Mouse (Mus musculus): Measurements from ENCODE around the gene Was. TPM values are rescaled to one million over a fixed set of nuclear protein-coding genes. Genes with fewer than 3 reads are reported as not detected.
A peak's percentile ranks its signal among the peaks of the same experiment; 100 is the strongest.
"Not testable (repeated sequence)": the region's sequence is repeated elsewhere in the genome, so short reads cannot be mapped to it uniquely, and the experiment has no call there.

Was gene
- polyA plus RNA-seq, 1 experiment from 2014 or later, result 0.26 TPM

DNA sequence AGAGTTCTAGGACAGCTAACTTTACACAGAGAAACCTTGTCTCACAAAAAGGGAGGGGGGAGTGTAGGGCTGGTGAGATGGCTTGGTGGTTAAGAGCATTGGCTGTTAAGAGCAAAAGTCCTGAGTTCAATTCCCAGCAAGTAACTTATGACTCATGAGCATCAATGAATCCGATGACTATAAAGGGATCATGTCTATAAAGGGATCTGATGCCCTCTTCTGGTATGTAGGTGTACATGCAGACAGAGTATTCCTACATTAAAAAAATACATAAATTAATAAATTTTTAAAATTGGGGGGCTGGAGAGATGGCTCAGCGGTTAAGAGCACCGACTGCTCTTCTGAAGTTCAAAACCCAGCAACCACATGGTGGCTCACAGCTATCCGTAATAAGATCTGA, 25.0 kb upstream of the Was start:
- H3K27me3 ChIP-seq (ENCODE audit: control insufficient read depth, insufficient read depth, low read length), result no peaks in the 10 kb centered on the region
- H3K4me2 ChIP-seq, result no peak overlapping the region
- no peaks in the 10 kb centered on the region for H3K9me3 ChIP-seq (ENCODE audit: control insufficient read depth, low read length)
- H3K36me3 ChIP-seq (ENCODE audit: control insufficient read depth, insufficient read depth, low read length), result no peaks in the 10 kb centered on the region
- WGBS, result 76% methylated on average over 4 of the region's 4 CpGs
- no peak for DNase-seq (ENCODE audit: low spot score, missing footprints)
- ATAC-seq (ENCODE audit: low FRiP score), result no peak
- no peak overlapping the region for H3K9ac ChIP-seq (ENCODE audit: low read length)
- H3K4me1 ChIP-seq (ENCODE audit: control insufficient read depth, insufficient read depth, low read length), result no peaks in the 10 kb centered on the region
- H3K27ac ChIP-seq (ENCODE audit: low read depth, low read length), result no peak overlapping the region
- no peak overlapping the region for H3K4me3 ChIP-seq (ENCODE audit: low read depth, low read length)

- Histone ChIP-seq H3K27ac (ENCODE audit: low read depth, low read length) (no peak overlapping the region), H3K4me1 (ENCODE audit: control insufficient read depth, insufficient read depth, low read length) (peaks cover 4% of the 10 kb centered on the region; the same call in 1 of the 2 replicates), H3K4me2 (no peak overlapping the region), H3K27me3 (ENCODE audit: control insufficient read depth, insufficient read depth, low read length) (no peaks in the 10 kb centered on the region), H3K36me3 (ENCODE audit: control insufficient read depth, insufficient read depth, low read length) (no peaks in the 10 kb centered on the region), H3K9ac (ENCODE audit: low read length) (no peak overlapping the region), H3K4me3 (ENCODE audit: low read depth, low read length) (no peak overlapping the region), H3K9me3 (ENCODE audit: control insufficient read depth, low read length) (no peaks in the 10 kb centered on the region)
- DNase-seq (ENCODE audit: low spot score, missing footprints) (no peak), ATAC-seq (ENCODE audit: low FRiP score) (no peak)
- WGBS, result 93% methylated on average over 3 of the region's 3 CpGs
Observed at GRCm38 (mm10) chrX:8105019-8105418, 14.7 kb upstream of the Was start.

DNA sequence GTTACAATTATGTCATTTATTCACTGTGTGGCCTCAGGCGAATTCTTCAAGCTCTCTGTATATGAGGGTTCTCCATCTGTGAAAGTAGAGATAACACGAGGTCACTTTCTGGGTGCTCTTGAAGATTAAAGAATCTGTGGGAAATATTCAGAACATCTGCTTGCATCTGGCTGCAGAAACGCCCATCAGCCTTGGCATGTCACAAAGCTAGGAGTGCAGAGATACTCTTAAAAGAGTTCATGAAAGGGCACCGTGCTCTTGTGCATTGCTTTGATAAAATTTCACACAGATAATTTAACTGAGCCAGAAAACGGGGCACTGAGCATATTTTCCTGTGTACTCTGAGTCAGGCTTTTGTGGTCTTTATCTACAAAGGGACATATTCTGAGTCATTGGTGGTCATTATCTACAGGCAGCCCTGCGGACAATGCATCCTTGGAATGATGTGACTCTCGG, 11.9 kb upstream of the Was start:
- Histone ChIP-seq H3K9ac (ENCODE audit: low read length) (no peak overlapping the region), H3K36me3 (ENCODE audit: control insufficient read depth, insufficient read depth, low read length) (no peaks in the 10 kb centered on the region), H3K4me3 (ENCODE audit: low read depth, low read length) (no peak overlapping the region), H3K4me2 (no peak overlapping the region), H3K27ac (ENCODE audit: low read depth, low read length) (no peak overlapping the region), H3K4me1 (ENCODE audit: control insufficient read depth, insufficient read depth, low read length) (peaks cover 4% of the 10 kb centered on the region; the same call in 1 of the 2 replicates), H3K9me3 (ENCODE audit: control insufficient read depth, low read length) (no peaks in the 10 kb centered on the region), H3K27me3 (ENCODE audit: control insufficient read depth, insufficient read depth, low read length) (no peaks in the 10 kb centered on the region)
- WGBS, result 71% methylated on average over 7 of the region's 7 CpGs
- no peak for ATAC-seq (ENCODE audit: low FRiP score)
- no peak for DNase-seq (ENCODE audit: low spot score, missing footprints)

GRCm38 (mm10) chrX:8101017-8101416, 10.7 kb upstream of the Was start:
- Histone ChIP-seq H3K4me3 (ENCODE audit: low read depth, low read length) (no peak overlapping the region), H3K9ac (ENCODE audit: low read length) (no peak overlapping the region), H3K4me1 (ENCODE audit: control insufficient read depth, insufficient read depth, low read length) (peaks cover 4% of the 10 kb centered on the region; the same call in 1 of the 2 replicates), H3K4me2 (no peak overlapping the region), H3K36me3 (ENCODE audit: control insufficient read depth, insufficient read depth, low read length) (no peaks in the 10 kb centered on the region), H3K27ac (ENCODE audit: low read depth, low read length) (peak overlapping the region; percentile 62; the same call in 1 of the 2 replicates), H3K27me3 (ENCODE audit: control insufficient read depth, insufficient read depth, low read length) (no peaks in the 10 kb centered on the region), H3K9me3 (ENCODE audit: control insufficient read depth, low read length) (no peaks in the 10 kb centered on the region)
- WGBS, result 8% methylated on average over 3 of the region's 3 CpGs
- DNase-seq (ENCODE audit: low spot score, missing footprints) (peak; percentile 97), ATAC-seq (ENCODE audit: low FRiP score) (peak; percentile 61)

GRCm38 (mm10) chrX:8099435-8099834, 9.1 kb upstream of the Was start:
- Histone ChIP-seq H3K27me3 (ENCODE audit: control insufficient read depth, insufficient read depth, low read length) (no peaks in the 10 kb centered on the region), H3K27ac (ENCODE audit: low read depth, low read length) (no peak overlapping the region), H3K36me3 (ENCODE audit: control insufficient read depth, insufficient read depth, low read length) (no peaks in the 10 kb centered on the region), H3K4me2 (no peak overlapping the region), H3K9me3 (ENCODE audit: control insufficient read depth, low read length) (no peaks in the 10 kb centered on the region), H3K4me3 (ENCODE audit: low read depth, low read length) (no peak overlapping the region), H3K4me1 (ENCODE audit: control insufficient read depth, insufficient read depth, low read length) (peaks cover 4% of the 10 kb centered on the region; the same call in 1 of the 2 replicates), H3K9ac (ENCODE audit: low read length) (no peak overlapping the region)
- DNase-seq (ENCODE audit: low spot score, missing footprints) (no peak), ATAC-seq (ENCODE audit: low FRiP score) (no peak)
- 60% methylated on average over 4 of the region's 4 CpGs for WGBS

DNA sequence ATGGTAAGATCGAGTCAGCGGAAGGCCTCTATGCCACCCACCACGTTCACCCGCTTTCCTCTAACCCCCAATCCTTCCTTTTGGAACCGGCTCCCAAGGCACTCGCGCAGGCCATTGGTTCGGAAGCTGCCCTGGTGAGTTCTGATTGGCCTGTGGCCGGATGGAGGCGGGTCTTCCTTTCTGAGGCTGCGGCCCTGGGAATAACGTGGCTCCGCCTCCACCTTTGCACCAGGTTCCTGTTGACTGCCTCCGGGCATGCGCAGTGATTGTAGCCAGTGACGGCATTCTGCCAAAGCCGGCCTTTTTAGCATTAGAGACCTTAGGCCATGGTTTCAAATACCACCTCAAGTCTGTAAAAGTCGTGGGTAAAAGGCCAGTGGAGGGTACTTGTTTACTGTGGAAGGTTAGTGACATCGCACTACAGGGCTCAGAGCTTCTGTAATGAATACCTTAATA, 6.5 kb upstream of the Was start:
- ATAC-seq (ENCODE audit: low FRiP score) (peak; percentile 94), DNase-seq (ENCODE audit: low spot score, missing footprints) (peak; percentile 95)
- no peaks in the 10 kb centered on the region for H3K27me3 ChIP-seq (ENCODE audit: control insufficient read depth, insufficient read depth, low read length)
- H3K9me3 ChIP-seq (ENCODE audit: control insufficient read depth, low read length), result no peaks in the 10 kb centered on the region
- WGBS, result 15% methylated on average over 19 of the region's 19 CpGs
- no peak overlapping the region for H3K27ac ChIP-seq (ENCODE audit: low read depth, low read length)
- H3K36me3 ChIP-seq (ENCODE audit: control insufficient read depth, insufficient read depth, low read length), result no peaks in the 10 kb centered on the region
- H3K4me2 ChIP-seq, result peak overlapping the region; percentile 37
- peak overlapping the region; percentile 22 for H3K4me3 ChIP-seq (ENCODE audit: low read depth, low read length)
- peaks cover 4% of the 10 kb centered on the region; the same call in 1 of the 2 replicates for H3K4me1 ChIP-seq (ENCODE audit: control insufficient read depth, insufficient read depth, low read length)
- H3K9ac ChIP-seq (ENCODE audit: low read length), result peak overlapping the region; percentile 44

- not testable (repeated sequence) for H3K27ac ChIP-seq (ENCODE audit: low read depth, low read length); H3K36me3 ChIP-seq (ENCODE audit: control insufficient read depth, insufficient read depth, low read length); H3K4me1 ChIP-seq (ENCODE audit: control insufficient read depth, insufficient read depth, low read length); DNase-seq (ENCODE audit: low spot score, missing footprints); H3K9me3 ChIP-seq (ENCODE audit: control insufficient read depth, low read length); H3K27me3 ChIP-seq (ENCODE audit: control insufficient read depth, insufficient read depth, low read length)
- 22% methylated on average over 22 of the region's 48 CpGs for WGBS
- Histone ChIP-seq H3K9ac (ENCODE audit: low read length) (peak overlapping the region; percentile 38; the same call in 1 of the 2 replicates), H3K4me3 (ENCODE audit: low read depth, low read length) (peak overlapping the region; percentile 15; the same call in 1 of the 2 replicates), H3K4me2 (peak overlapping the region; percentile 38)
- peak; percentile 90 for ATAC-seq (ENCODE audit: low FRiP score)
Observed at GRCm38 (mm10) chrX:8096068-8096786, 5.9 kb upstream of the Was start.

DNA sequence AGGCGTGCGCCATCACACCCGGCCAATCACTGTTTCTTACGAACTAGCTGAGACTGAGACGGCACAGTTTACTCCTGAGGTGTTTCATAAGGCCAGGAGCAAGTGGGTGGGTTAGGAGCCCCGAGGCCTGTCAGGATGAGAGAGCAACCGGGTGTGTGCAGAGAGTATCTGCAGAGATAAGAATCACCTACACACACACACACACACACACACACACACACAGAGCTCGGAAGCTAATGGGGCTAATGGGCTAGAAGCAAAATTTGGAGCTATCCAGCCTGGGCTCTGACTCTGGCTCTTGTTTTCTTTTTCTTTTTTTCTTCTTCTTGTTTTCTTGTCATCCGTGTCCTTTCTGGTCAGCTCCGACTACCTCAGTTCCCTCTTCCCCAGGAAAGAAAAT, 5.2 kb upstream of the Was start:
- Histone ChIP-seq H3K27ac (ENCODE audit: low read depth, low read length) (no peak overlapping the region), H3K36me3 (ENCODE audit: control insufficient read depth, insufficient read depth, low read length) (no peaks in the 10 kb centered on the region), H3K9me3 (ENCODE audit: control insufficient read depth, low read length) (no peaks in the 10 kb centered on the region), H3K4me2 (peak overlapping the region; percentile 38; the same call in 1 of the 2 replicates), H3K4me3 (ENCODE audit: low read depth, low read length) (peak overlapping the region; percentile 15; the same call in 1 of the 2 replicates), H3K9ac (ENCODE audit: low read length) (no peak overlapping the region; the same call in 1 of the 2 replicates), H3K27me3 (ENCODE audit: control insufficient read depth, insufficient read depth, low read length) (no peaks in the 10 kb centered on the region), H3K4me1 (ENCODE audit: control insufficient read depth, insufficient read depth, low read length) (peaks cover 4% of the 10 kb centered on the region; the same call in 1 of the 2 replicates)
- ATAC-seq (ENCODE audit: low FRiP score) (no peak), DNase-seq (ENCODE audit: low spot score, missing footprints) (no peak)
- 83% methylated on average over 10 of the region's 10 CpGs for WGBS

DNA sequence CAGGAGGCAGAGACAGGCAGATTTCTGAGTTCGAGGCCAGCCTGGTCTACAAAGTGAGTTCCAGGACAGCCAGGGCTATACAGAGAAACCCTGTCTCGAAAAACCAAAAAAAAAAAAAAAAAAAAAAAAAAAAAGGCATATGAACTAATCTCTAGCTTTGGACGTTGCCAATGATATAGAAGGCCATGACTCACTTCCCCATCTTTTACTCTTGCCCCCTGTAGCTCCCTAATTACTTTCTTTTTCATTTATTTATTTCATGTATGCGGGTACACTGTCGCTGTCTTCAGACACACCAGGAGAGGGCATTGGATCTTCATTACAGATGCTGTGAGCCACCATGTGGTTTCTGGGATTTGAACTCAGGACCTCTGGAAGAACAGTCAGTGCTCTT, 653 bp upstream of the Was start:
- H3K9me3 ChIP-seq (ENCODE audit: control insufficient read depth, low read length); H3K4me3 ChIP-seq (ENCODE audit: low read depth, low read length); H3K4me2 ChIP-seq; H3K36me3 ChIP-seq (ENCODE audit: control insufficient read depth, insufficient read depth, low read length); ATAC-seq (ENCODE audit: low FRiP score); DNase-seq (ENCODE audit: low spot score, missing footprints); H3K27me3 ChIP-seq (ENCODE audit: control insufficient read depth, insufficient read depth, low read length); H3K4me1 ChIP-seq (ENCODE audit: control insufficient read depth, insufficient read depth, low read length); H3K27ac ChIP-seq (ENCODE audit: low read depth, low read length); H3K9ac ChIP-seq (ENCODE audit: low read length): not testable (repeated sequence)
- 75% methylated on average over 4 of the region's 5 CpGs for WGBS

All from midbrain, embryonic 11.5 days (tissue).